Mouse (Mus musculus): Measurements from ENCODE around the gene Fam160a1. TPM values are rescaled to one million over a fixed set of nuclear protein-coding genes. Genes with fewer than 3 reads are reported as not detected.

Gene Fam160a1
- polyA plus RNA-seq, 1 experiment from 2014 or later, result 9.4 TPM

DNA sequence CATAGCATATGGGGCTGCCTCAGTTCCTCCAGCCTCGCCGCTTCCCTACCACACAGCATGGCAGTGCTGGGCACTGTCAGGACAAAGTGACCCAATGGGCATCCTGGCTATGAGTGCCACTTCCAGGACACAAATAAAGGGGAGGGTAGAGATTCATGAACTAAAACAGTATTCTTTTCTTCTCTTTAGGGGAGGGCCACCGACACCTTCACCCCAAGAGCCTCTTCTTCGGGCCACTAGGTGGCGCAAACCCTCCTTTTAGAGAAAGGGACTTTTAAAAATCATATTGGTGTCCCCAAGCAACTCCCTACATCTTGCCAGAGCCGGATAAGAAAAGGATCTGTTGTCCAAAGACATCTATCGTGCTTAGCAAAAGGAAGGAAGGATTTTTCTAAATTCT, 109.7 kb downstream of the Fam160a1 start:
- WGBS, result 34% methylated on average over 7 of the region's 7 CpGs
- Histone ChIP-seq H3K9ac (no peak overlapping the region), H3K27ac (replicated peaks) (no peak overlapping the region), H3K9me3 (replicated peaks) (no peaks in the 10 kb centered on the region), H3K4me3 (replicated peaks) (no peak overlapping the region), H3K27me3 (no peaks in the 10 kb centered on the region), H3K36me3 (no peaks in the 10 kb centered on the region), H3K4me2 (replicated peaks) (no peak overlapping the region), H3K4me1 (no peaks in the 10 kb centered on the region)
- no peak for ATAC-seq (ENCODE audit: insufficient number of reproducible peaks, low FRiP score, low TSS enrichment, low read depth)

DNA sequence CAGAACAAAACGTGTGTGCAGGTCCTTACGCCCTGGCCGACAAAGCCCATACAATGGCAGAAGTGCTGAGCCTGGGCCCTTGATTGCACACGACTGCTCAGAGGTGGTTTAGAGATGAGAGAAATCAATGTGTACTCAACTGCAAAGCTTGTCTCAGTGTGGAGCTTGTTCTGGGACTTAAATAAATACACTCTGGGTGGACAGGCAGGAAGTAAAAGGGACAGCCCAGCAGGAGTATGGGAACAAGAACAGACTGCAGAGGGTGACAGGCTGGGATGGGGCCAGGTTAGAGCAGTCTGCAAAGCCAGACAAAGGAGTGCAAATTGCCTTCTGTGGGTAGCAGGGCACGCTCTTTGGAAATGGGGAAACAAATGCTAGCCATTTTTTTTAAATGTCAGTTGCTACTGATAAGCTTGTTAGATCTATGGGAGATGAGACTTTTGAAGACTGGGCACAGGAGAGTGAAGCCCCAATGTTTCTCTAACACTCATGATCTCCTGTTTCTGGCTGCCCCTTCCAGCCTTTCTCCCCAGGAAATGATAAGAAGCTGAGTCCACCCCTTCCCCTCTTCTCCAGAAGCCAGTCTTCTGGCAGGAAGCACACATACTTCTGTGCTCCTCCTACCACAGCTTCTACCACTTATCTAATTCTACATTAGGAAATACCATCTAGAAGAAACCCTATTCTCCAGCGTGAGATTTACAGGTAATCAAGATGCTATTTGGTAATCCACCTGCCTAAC, 113.8 kb downstream of the Fam160a1 start:
- H3K4me3 ChIP-seq (replicated peaks), result no peak overlapping the region
- no peaks in the 10 kb centered on the region for H3K36me3 ChIP-seq
- no peak overlapping the region for H3K27ac ChIP-seq (replicated peaks)
- H3K9me3 ChIP-seq (replicated peaks), result no peaks in the 10 kb centered on the region
- no peak overlapping the region for H3K9ac ChIP-seq
- H3K27me3 ChIP-seq, result no peaks in the 10 kb centered on the region
- H3K4me2 ChIP-seq (replicated peaks), result no peak overlapping the region
- H3K4me1 ChIP-seq, result no peaks in the 10 kb centered on the region
- WGBS, result 65% methylated on average over 6 of the region's 6 CpGs
- no peak for ATAC-seq (ENCODE audit: insufficient number of reproducible peaks, low FRiP score, low TSS enrichment, low read depth)

DNA sequence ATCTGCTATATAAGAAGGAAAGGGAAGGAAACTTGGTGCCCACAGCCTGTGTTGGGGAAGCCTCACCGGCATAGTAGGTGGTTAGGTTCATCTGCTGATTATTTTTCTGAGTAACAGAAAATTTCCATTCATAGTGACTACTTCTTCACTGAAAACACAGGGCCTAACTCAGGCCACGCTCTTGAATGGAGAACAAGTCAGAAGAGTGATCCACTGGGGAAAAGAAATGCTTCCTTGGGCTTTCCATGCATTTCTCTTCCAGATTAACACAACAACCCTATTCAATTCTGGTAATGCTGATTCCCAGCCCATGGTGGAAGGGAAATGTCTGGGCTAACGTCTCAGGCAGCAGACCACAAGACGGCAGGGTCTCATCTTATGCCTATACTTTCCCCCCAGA, 118.6 kb downstream of the Fam160a1 start:
- WGBS, result 81% methylated on average over 4 of the region's 4 CpGs
- H3K4me3 ChIP-seq (replicated peaks), result no peak overlapping the region
- H3K9ac ChIP-seq, result no peak overlapping the region
- H3K36me3 ChIP-seq, result no peaks in the 10 kb centered on the region
- no peak for ATAC-seq (ENCODE audit: insufficient number of reproducible peaks, low FRiP score, low TSS enrichment, low read depth)
- H3K27me3 ChIP-seq, result no peaks in the 10 kb centered on the region
- no peaks in the 10 kb centered on the region for H3K9me3 ChIP-seq (replicated peaks)
- H3K27ac ChIP-seq (replicated peaks), result no peak overlapping the region
- no peak overlapping the region for H3K4me2 ChIP-seq (replicated peaks)
- no peaks in the 10 kb centered on the region for H3K4me1 ChIP-seq

DNA sequence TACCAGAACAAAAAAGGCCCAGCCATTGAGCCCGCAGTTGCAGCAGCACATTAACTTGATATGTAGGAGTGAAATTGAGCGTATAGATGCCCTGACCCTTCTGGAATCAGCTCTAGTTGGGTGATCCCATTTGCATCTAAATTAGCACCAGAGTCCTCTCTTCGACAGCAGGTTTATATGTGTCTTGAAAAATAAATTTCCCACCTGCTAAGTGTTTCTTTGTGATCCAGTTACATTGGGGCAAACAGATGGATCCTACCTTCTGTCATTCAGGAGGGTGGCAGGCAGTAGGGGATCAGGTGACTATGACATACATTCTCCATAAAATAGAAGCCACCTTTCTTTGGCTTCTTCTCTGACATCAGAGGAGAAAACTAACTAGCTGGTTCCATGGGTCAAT, 122.0 kb downstream of the Fam160a1 start:
- Histone ChIP-seq H3K27ac (replicated peaks) (no peak overlapping the region), H3K9me3 (replicated peaks) (no peaks in the 10 kb centered on the region), H3K4me3 (replicated peaks) (no peak overlapping the region), H3K4me1 (no peaks in the 10 kb centered on the region), H3K4me2 (replicated peaks) (no peak overlapping the region), H3K27me3 (no peaks in the 10 kb centered on the region), H3K36me3 (no peaks in the 10 kb centered on the region), H3K9ac (no peak overlapping the region)
- 80% methylated on average over 3 of the region's 3 CpGs for WGBS
- no peak for ATAC-seq (ENCODE audit: insufficient number of reproducible peaks, low FRiP score, low TSS enrichment, low read depth)

DNA sequence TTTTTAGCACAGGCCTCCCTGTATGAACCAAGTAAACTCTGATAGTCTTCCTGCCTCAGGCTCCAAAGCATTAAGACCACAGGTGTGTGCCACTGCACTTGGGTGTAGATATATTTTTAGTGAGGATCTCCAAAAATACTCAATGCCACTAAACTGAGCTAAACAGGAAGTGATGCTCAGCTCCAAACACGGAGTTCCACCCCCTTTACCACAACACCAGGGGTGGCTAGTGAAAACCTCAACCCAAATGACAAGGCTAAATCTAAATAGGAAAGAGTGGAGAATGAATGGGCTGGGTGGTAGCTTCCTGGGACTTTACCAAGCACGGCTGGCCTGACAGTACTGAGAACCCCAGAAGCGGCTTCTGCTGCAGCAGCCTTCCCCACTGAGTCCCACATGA, 124.1 kb downstream of the Fam160a1 start:
- WGBS, result 41% methylated on average over 3 of the region's 3 CpGs

DNA sequence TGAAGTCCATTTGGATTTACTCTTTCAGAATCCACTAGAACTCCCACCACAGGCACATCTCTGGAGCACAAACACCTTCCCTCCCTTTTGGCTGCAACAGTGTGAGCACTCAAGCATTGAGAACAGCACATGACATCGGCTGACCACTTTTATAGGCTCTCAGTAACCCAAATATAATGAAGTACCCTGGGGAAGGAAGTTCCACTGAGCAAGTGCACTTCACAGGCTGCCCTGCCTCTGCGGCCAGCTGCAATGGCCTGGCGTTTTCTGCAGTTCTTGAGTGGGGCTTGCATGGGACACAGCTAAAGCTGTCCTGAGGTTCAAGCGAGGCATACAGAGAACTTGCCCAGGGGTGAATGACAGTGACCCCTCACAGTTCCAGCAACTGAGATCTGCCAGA, 126.0 kb downstream of the Fam160a1 start:
- ATAC-seq (ENCODE audit: insufficient number of reproducible peaks, low FRiP score, low TSS enrichment, low read depth), result no peak

More for the DNA sequence above, 124.1 kb downstream of the Fam160a1 start:
- no peaks in the 10 kb centered on the region for H3K4me1 ChIP-seq
- no peak overlapping the region for H3K9ac ChIP-seq
- no peak overlapping the region for H3K27ac ChIP-seq (replicated peaks)
- H3K36me3 ChIP-seq, result no peaks in the 10 kb centered on the region
- ATAC-seq (ENCODE audit: insufficient number of reproducible peaks, low FRiP score, low TSS enrichment, low read depth), result no peak
- H3K27me3 ChIP-seq, result no peaks in the 10 kb centered on the region
- no peak overlapping the region for H3K4me3 ChIP-seq (replicated peaks)
- no peak overlapping the region for H3K4me2 ChIP-seq (replicated peaks)
- no peaks in the 10 kb centered on the region for H3K9me3 ChIP-seq (replicated peaks)

DNA sequence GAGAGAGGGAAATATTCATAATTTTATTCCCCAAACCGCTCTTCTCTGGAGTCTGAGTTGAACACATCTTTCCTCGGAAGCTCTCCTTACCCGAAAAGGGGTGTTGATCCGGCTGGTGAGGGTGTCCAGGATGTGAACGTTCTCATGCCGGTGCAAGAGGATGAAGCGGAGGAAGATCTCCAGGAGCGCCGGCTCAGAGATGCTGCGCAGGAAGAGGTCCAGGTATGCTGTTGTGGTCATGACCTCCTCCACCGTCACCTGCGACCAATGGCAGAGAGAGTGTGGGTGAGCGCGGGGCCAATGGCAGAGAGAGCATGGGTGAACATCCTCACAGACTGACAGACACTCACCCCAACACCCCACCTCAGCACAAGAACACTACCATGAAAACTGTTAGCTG, 128.8 kb downstream of the Fam160a1 start:
- Histone ChIP-seq H3K9me3 (replicated peaks) (no peaks in the 10 kb centered on the region), H3K9ac (no peak overlapping the region), H3K36me3 (no peaks in the 10 kb centered on the region), H3K4me3 (replicated peaks) (no peak overlapping the region), H3K27ac (replicated peaks) (no peak overlapping the region), H3K27me3 (no peaks in the 10 kb centered on the region), H3K4me2 (replicated peaks) (no peak overlapping the region), H3K4me1 (no peaks in the 10 kb centered on the region)
- WGBS, result 95% methylated on average over 14 of the region's 14 CpGs
- no peak for ATAC-seq (ENCODE audit: insufficient number of reproducible peaks, low FRiP score, low TSS enrichment, low read depth)

More for the DNA sequence above, 126.0 kb downstream of the Fam160a1 start:
- H3K4me1 ChIP-seq, result no peaks in the 10 kb centered on the region
- WGBS, result 77% methylated on average over 4 of the region's 4 CpGs
- no peak overlapping the region for H3K27ac ChIP-seq (replicated peaks)
- no peaks in the 10 kb centered on the region for H3K27me3 ChIP-seq
- H3K4me2 ChIP-seq (replicated peaks), result no peak overlapping the region
- no peaks in the 10 kb centered on the region for H3K36me3 ChIP-seq
- H3K4me3 ChIP-seq (replicated peaks), result no peak overlapping the region
- H3K9ac ChIP-seq, result no peak overlapping the region
- no peaks in the 10 kb centered on the region for H3K9me3 ChIP-seq (replicated peaks)

DNA sequence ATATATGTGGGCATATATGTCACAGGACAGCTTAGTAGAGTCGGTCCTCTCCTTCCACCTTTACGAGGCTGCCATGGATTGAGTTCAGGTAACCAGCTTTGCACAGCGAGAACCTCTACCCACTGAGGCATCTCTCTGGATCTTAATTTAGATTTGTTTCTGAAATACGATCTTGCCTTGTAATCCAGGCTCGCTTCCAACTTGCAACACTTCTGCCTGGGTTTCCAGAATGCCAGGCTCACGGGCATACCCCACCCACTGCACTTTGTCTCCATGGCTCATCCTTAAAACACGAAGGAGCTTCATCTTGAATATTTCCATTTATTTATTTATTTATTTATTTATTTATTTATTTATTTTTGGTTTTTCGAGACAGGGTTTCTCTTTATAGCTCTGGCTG, 131.8 kb downstream of the Fam160a1 start:
- Histone ChIP-seq H3K9me3 (replicated peaks) (no peaks in the 10 kb centered on the region), H3K36me3 (no peaks in the 10 kb centered on the region), H3K4me3 (replicated peaks) (no peak overlapping the region), H3K27ac (replicated peaks) (no peak overlapping the region), H3K9ac (no peak overlapping the region), H3K4me1 (no peaks in the 10 kb centered on the region), H3K4me2 (replicated peaks) (no peak overlapping the region), H3K27me3 (no peaks in the 10 kb centered on the region)
- WGBS, result 82% methylated on average over 8 of the region's 8 CpGs
- ATAC-seq (ENCODE audit: insufficient number of reproducible peaks, low FRiP score, low TSS enrichment, low read depth), result no peak

DNA sequence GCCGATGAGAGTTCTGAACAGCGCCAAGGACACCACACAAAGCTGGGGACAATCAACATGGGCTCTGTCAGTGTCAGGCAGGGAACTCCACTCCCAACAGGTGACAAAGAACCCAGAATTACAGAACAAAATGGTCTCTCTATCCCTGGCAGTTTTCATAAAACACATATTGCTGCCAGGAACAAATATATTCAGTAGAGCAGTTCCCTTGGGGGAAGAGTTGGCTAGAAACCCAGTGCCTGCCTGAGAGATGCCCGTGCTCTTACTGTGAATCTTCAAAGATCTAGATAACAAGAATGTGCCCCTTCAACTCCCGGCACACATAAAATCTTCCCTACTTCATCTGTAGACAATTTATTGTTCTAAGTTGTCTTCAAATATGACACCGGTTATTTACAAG, 133.5 kb downstream of the Fam160a1 start:
- no peak for ATAC-seq (ENCODE audit: insufficient number of reproducible peaks, low FRiP score, low TSS enrichment, low read depth)
- Histone ChIP-seq H3K4me2 (replicated peaks) (no peak overlapping the region), H3K9ac (no peak overlapping the region), H3K4me1 (no peaks in the 10 kb centered on the region), H3K4me3 (replicated peaks) (no peak overlapping the region), H3K27me3 (no peaks in the 10 kb centered on the region), H3K36me3 (no peaks in the 10 kb centered on the region), H3K27ac (replicated peaks) (no peak overlapping the region), H3K9me3 (replicated peaks) (no peaks in the 10 kb centered on the region)
- WGBS, result 79% methylated on average over 5 of the region's 5 CpGs

DNA sequence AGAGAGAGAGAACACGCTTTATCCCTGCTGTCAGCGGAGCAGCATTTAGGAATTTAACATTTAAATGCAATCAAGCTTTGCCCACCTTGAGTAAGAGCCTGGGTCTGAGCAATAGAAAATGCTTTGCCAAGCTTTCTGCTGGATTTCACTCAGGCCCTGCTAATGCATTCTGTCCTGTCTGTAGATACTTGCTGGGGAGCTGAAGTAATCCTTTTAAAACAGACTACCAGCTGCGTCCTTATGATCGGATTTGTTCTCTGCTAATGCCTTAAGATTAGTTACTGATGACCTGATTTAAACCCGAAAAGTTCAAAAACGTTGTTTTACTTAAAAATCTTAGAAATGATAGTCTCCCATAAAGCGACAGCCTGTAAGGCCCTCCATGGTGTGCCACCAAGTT, 136.0 kb downstream of the Fam160a1 start:
- Histone ChIP-seq H3K27ac (replicated peaks) (no peak overlapping the region), H3K4me1 (no peaks in the 10 kb centered on the region), H3K9ac (no peak overlapping the region), H3K9me3 (replicated peaks) (no peaks in the 10 kb centered on the region), H3K4me2 (replicated peaks) (no peak overlapping the region), H3K27me3 (no peaks in the 10 kb centered on the region), H3K36me3 (no peaks in the 10 kb centered on the region), H3K4me3 (replicated peaks) (no peak overlapping the region)
- no peak for ATAC-seq (ENCODE audit: insufficient number of reproducible peaks, low FRiP score, low TSS enrichment, low read depth)
- 61% methylated on average over 7 of the region's 7 CpGs for WGBS

DNA sequence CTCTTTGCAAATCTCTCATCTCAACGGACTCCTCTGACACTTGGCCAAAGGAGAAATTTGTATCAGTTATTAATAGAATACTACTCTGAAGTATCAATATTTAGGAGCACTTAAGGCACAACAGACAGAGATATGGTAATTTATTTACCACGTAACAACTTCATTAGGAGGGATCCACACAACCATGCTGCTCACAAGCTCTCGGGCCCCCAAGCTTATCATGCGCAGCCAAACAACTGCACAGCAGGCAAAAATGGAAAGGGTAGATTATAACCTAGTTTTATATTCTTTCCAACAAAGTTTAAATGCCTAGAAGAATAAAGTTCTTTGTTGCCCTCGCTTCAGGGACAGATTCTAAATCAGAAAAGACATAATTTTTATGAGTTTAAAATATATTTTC, 137.1 kb downstream of the Fam160a1 start:
- Histone ChIP-seq H3K4me2 (replicated peaks) (no peak overlapping the region), H3K9ac (no peak overlapping the region), H3K36me3 (no peaks in the 10 kb centered on the region; the same call in 1 of the 2 replicates), H3K9me3 (replicated peaks) (no peaks in the 10 kb centered on the region), H3K27ac (replicated peaks) (no peak overlapping the region), H3K4me1 (no peaks in the 10 kb centered on the region), H3K27me3 (no peaks in the 10 kb centered on the region), H3K4me3 (replicated peaks) (no peak overlapping the region)
- ATAC-seq (ENCODE audit: insufficient number of reproducible peaks, low FRiP score, low TSS enrichment, low read depth), result no peak
- 87% methylated on average over 5 of the region's 5 CpGs for WGBS

DNA sequence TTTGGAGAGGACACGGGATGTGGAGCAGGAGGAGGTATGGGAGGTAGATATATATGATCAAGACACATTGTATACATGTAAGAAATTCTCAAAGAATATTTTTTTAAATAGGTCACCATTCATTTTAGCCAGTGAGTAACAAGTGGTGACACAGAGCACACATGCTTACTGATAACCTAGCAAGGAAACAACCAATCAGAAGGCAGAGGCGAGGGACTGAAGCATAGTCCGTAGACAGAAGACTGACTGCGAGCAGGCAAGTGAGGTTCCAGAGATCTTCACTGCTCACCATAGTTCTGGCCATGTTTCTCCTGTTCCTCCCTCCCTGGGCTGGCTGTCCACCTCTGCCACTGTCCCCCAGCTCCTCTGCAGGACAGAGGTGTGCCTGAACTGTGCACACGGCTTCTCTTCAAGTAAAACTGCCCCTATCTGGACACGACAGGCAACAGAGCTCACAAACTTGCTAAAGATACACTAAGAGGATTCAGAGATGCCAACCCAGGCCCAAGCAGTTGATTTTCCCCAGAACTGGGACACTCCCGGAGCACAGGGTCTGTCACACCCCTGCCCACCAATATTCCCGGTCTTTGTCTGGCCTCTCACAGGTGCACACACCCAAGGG, 137.7 kb downstream of the Fam160a1 start:
- no peak overlapping the region for H3K4me2 ChIP-seq (replicated peaks)
- H3K9me3 ChIP-seq (replicated peaks), result no peaks in the 10 kb centered on the region
- no peak overlapping the region for H3K4me3 ChIP-seq (replicated peaks)
- H3K27me3 ChIP-seq, result no peaks in the 10 kb centered on the region
- H3K27ac ChIP-seq (replicated peaks), result no peak overlapping the region
- ATAC-seq (ENCODE audit: insufficient number of reproducible peaks, low FRiP score, low TSS enrichment, low read depth), result no peak
- H3K9ac ChIP-seq, result no peak overlapping the region
- WGBS, result 91% methylated on average over 8 of the region's 8 CpGs
- no peaks in the 10 kb centered on the region; the same call in 1 of the 2 replicates for H3K36me3 ChIP-seq
- H3K4me1 ChIP-seq, result no peaks in the 10 kb centered on the region
